Mouse (Mus musculus) gastrocnemius, adult 18-20 months (tissue): Measurements from ENCODE around the gene Nmrk2. TPM values are rescaled to one million over a fixed set of nuclear protein-coding genes. Genes with fewer than 3 reads are reported as not detected.
"Not testable (repeated sequence)": the region's sequence is repeated elsewhere in the genome, so short reads cannot be mapped to it uniquely, and the experiment has no call there.

Experiments
- DNase-seq: peaks from one replicate; pipeline ENCODE4 v3.0.0; 2021; ENCODE audit warnings: low spot score
- total RNA-seq, 2 experiments: library from RNA; stranded (reverse); gene quantifications; 2 replicates each; pipeline ENCODE4 v1.2.3; 2021

The Nmrk2 gene
- total RNA-seq, 2 experiments from 2014 or later, result 59.9 to 118 TPM

- DNase-seq, result no peak
Measured at GRCm38 (mm10) chr10:81187161-81187560, 14.7 kb downstream of the Nmrk2 start.

- no peak for DNase-seq
Measured at GRCm38 (mm10) chr10:81184765-81185164, 17.1 kb downstream of the Nmrk2 start.

DNA sequence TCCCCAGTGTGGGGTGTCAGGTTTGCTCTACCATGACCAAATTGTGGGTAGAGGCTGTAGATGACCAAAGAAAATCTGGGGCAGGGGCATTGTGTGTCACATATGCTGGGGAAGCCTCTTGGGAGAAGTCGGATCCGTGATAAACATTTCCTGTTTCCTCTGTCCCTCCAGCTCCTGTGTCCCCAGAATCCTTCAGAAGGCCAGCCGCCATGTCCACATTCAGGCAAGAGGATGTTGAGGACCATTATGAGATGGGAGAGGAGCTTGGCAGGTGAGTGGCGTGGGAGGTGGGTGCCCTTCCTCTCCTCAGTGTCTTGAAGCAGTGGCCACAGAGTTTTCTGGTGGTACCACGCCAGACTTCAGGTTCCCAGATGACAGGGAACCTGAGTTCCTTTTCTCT, 18.0 kb downstream of the Nmrk2 start, which contains the start of gene 4930442H23Rik:
4930442H23Rik (minus strand) TSS at position 45 of the 400 bp plus-strand sequence.
- DNase-seq, result no peak

DNA sequence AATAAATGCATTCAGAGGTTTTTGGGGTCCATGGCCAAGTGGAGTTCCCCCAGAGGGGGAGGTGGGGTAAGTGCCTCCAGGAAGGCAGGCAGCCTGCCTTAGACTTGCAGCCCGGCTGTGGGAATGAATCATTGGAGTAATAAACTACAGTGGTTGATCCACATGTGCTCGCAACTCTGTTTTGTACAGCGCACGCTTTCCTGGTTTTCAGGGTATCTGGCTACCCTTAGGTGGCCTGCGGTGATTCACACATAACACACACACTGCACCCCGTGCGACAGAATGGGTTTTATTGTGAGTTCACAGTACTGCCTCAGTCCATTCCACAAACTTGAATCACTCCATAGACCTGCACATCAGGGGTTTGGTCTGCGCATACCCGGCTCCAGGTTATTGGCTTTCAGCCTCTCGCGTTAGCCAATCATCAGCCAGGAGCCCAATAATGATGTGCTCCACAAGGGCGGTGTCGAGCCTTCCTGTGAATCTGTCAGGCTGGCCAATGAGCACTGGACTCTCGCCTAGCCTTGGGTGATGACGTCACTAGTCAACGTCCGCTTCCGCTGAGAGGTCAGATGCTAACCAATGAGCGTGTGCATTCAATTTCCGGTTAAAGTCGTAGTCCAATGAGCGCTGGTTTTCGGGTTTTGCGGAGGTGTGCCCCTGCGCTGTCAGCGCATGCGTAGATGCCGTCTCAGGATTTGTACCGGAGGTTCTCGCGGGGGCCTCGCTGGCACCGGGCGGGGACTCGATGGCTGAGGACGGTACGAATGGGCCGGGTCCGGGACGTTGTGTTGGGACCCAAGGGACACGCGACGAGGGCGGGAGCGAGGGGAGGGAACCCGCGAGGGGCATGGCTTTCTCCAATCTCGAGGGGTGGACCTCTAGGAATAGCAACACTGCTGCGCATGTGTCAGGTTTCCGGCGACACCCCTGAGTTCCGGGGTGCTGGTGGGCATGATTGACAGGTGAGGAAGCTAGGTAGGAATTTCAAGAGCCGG, 19.2 kb downstream of the Nmrk2 start, which contains the start of gene Dapk3:
Dapk3 (plus strand) TSS at position 670 of the 998 bp plus-strand sequence.
- peak; percentile 97 for DNase-seq

DNA sequence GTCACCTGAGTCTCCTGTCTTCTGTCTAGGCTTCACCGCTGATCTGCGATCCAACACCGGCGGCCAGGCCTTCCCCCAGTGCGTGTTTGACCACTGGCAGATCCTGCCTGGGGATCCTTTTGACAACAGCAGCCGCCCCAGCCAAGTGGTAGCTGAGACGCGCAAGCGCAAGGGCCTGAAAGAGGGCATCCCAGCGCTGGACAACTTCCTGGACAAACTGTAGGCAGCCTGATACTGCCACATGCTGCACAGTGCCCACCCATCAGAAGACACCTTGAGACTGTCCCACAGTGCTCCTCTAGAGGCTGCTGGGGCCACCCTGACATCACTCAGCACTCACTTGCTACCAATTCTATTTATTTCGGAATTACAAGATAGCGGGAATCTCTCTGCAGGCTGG, 20.0 kb downstream of the Nmrk2 start:
- DNase-seq, result not testable (repeated sequence)

- DNase-seq, result no peak
Measured at GRCm38 (mm10) chr10:81180946-81181345, 20.9 kb downstream of the Nmrk2 start.

DNA sequence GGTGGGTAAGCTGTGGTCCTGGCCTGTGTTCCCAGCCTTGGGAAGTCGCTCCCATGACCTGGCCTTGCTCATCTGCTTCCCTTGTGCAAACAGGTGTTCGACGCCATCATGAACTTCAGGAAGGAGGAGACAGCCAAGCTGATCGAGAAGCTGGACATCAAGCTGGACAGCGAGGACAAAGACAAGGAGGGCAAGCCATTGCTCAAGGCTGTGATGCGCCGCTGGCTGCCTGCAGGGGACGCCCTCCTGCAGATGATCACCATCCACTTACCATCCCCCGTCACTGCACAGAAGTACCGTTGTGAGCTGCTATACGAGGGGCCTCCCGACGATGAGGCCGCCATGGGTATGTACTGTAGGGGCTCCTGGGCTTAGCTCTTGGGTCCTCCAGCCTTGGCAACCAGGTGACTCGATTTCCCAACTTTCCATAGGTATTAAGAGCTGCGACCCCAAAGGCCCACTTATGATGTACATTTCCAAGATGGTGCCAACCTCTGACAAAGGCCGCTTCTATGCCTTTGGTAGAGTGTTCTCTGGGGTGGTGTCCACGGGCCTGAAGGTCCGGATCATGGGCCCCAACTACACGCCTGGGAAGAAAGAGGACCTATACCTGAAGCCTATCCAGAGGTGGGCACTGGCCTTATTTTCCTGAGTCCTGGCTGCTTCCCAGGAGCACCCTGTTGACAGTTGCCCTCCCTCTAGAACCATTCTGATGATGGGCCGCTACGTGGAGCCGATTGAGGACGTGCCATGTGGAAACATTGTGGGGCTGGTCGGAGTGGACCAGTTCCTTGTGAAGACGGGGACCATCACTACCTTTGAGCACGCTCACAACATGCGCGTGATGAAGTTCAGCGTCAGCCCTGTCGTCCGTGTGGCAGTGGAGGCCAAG, 22.2 kb downstream of the Nmrk2 start:
- no peak for DNase-seq

DNA sequence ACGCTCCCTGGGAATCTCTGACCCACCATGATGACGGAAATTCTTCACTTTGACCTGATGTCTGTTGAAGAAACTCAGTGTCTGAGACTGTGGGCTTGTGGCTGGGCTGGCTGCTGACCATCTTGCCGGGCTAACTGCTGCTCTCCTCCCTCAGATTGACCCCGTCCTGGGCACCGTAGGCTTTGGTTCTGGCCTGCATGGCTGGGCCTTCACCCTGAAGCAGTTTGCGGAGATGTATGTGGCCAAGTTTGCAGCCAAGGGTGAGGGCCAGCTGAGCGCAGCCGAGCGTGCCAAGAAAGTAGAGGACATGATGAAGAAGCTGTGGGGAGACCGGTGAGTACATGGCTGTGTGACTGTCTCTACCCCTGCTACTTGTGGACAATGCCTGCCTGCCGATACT, 22.9 kb downstream of the Nmrk2 start:
- DNase-seq, result no peak

DNA sequence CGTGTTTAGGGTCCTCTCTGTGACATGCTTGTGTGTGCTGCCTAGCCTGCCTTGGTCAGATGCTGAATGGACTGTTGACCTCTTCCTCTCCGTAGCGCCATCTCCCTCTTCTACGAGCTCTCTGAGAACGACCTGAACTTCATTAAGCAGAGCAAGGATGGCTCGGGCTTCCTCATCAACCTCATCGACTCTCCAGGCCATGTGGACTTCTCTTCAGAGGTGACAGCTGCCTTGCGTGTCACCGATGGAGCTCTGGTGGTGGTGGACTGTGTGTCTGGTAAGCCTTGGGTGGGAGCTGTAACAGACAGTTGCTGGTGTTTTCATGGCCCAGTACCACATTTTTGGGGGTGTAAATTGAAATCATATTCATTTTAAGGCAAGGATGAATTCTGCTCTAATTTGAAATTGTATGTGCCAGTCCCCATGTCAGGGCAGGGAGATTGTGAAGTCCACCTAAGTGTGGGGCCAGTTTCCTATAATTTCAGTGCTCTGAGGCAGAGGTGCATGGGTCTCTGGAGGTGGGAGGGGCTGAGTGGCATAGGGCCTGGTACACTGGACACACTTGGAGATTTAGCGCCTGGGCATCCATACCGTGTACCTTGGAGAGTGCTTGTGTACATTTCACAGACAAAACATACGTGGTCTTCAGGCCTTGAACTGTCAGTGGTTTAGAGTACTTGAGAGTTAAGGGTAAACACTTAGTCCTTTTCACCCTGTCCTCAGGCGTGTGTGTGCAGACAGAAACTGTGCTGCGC, 23.7 kb downstream of the Nmrk2 start:
- DNase-seq, result no peak

DNA sequence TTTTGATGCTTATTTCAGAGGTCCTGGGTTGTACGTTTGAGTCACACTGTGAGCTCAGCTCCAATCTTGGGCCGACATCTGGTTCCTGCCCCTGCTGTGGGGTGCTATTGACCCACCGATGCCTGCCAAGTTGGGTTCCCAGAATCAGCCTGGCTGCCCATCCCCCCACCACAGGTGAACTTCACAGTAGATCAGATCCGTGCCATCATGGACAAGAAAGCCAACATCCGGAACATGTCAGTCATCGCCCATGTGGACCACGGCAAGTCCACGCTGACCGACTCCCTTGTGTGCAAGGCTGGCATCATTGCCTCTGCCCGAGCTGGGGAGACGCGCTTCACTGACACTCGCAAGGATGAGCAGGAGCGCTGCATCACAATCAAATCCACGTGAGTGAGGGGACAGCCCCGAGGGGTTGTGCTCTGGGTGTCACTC, 24.3 kb downstream of the Nmrk2 start:
- no peak for DNase-seq

GRCm38 (mm10) chr10:81176466-81177271, 25.2 kb downstream of the Nmrk2 start, which contains the start of gene Eef2:
Gene Eef2, plus strand, starts transcription at chr10:81176631.
- peak; percentile 99 for DNase-seq

GRCm38 (mm10) chr10:81175936-81176465, 25.9 kb downstream of the Nmrk2 start:
- DNase-seq, result no peak

- not testable (repeated sequence) for DNase-seq
Measured at GRCm38 (mm10) chr10:81175345-81175701, 26.5 kb downstream of the Nmrk2 start.

- peak; percentile 87 for DNase-seq
Measured at GRCm38 (mm10) chr10:81174617-81175344, 27.1 kb downstream of the Nmrk2 start.

DNA sequence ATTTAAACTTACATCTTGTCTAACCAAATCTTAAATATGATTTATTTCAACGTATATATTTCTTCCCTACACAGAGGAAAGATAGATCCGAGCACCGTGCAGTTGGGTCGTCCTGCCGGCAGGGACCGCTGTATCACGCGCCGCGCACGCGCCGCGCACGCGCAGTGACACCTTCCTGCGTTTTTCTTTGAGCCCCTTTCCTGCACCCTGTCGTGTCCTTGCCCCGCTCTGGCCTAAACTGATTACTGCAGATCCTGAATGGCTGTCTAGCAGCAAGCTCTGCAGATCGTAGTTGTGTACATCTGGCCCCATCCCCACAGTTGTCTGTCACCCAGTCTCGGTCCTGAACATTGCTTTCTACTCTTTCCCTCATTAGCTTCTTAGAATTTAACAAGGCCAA, 28.7 kb downstream of the Nmrk2 start:
- DNase-seq, result peak; percentile 78

DNA sequence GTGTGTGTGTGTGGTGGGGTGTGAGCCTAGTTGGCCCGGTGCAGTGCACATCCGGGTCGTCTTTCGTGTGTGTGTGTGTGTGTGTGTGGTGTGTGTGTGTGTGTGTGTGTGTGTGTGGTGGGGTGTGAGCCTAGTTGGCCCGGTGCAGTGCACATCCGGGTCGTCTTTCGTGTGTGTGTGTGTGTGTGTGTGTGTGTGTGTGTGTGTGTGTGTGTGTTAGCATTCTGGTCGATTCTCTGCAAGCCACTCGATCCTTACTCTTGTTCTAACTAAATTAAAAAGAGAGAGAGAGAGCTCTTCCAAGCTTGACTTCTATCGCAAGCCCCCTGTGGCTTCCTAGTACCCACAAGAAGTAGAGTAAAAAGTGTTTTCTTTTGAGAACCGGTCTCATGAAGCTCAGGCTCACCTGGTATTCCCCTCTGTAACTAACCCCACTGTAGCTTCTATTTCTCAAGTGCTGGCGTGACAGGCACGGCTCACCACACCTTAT, 32.4 kb downstream of the Nmrk2 start:
- not testable (repeated sequence) for DNase-seq

- DNase-seq, result peak; percentile 88
Measured at GRCm38 (mm10) chr10:81168521-81169244, 33.2 kb downstream of the Nmrk2 start.

GRCm38 (mm10) chr10:81168087-81168431, 33.8 kb downstream of the Nmrk2 start:
- no peak for DNase-seq
